Mouse (Mus musculus): ENCODE measurements around the gene Man1c1. TPM values are rescaled to one million over a fixed set of nuclear protein-coding genes. Genes with fewer than 3 reads are reported as not detected.

Man1c1 gene
- total and polyA plus RNA-seq, 3 experiments: 0.04 to 0.44 (median 0.20) TPM

GRCm38 (mm10) chr4:134581365-134581764 is 122.7 kb downstream of the Man1c1 start:
- Histone ChIP-seq H3K9ac (ENCODE audit: insufficient read depth, low read depth) (no peak overlapping the region), H3K36me3 (replicated peaks in 1 of 2; ENCODE audit: control insufficient read depth in 1 of 2, insufficient read depth in 1 of 2, low read length in 1 of 2) (no peaks in the 10 kb centered on the region), H3K4me3 (replicated peaks in 1 of 3; ENCODE audit: low read depth in 2 of 3, low read length in 2 of 3, poor library complexity in 1 of 3) (no peak overlapping the region), H3K27ac (ENCODE audit: insufficient read depth, low read depth) (no peak overlapping the region), H3K27me3 (replicated peaks) (no peaks in the 10 kb centered on the region), H3K4me1 (ENCODE audit: control insufficient read depth in 1 of 2, insufficient read depth in 2 of 2) (peaks cover 10 to 41% of the 10 kb centered on the region in 2 experiments), H3K79me2 (replicated peaks; ENCODE audit: control insufficient read depth, extremely low read depth, insufficient read depth, poor library complexity, severe bottlenecking) (no peaks in the 10 kb centered on the region), H3K9me3 (replicated peaks; ENCODE audit: low read length) (no peaks in the 10 kb centered on the region), H3K4me2 (ENCODE audit: insufficient read depth, low read depth, poor library complexity, severe bottlenecking) (no peak overlapping the region)
- no peak for DNase-seq (ENCODE audit: extremely low read depth)
- dilution Hi-C loops (cut with MboI; ENCODE audit: extremely low pct_ligation_motif_present, extremely low pct_unique_long_range_greater_than_20kb, low sequenced_read_pairs) (no loop called here), in situ Hi-C loops (cut with MboI; ENCODE audit: low pct_ligation_motif_present, low pct_unique_long_range_greater_than_20kb, low sequenced_read_pairs) (loop anchor here (5.0 kb wide), 1 partner anchor 131 kb away; no protein-coding TSS in a partner anchor)
- no peak for TF ChIP-seq NRF1 (IDR thresholded peaks at IDR 0.05; ENCODE audit: low read depth, low read length)
- no peak for TF ChIP-seq PAX5 (IDR thresholded peaks at IDR 0.05; ENCODE audit: low read length)
- TF ChIP-seq GABPA (IDR thresholded peaks at IDR 0.05; ENCODE audit: insufficient replicate concordance, low read depth, low read length): no peak
- no peak for TF ChIP-seq JUN (IDR thresholded peaks at IDR 0.05; ENCODE audit: insufficient read depth, low read depth, low read length)
- no peak for TF ChIP-seq USF1 (IDR thresholded peaks at IDR 0.05; ENCODE audit: low read depth, low read length)
- TF ChIP-seq SIN3A (IDR thresholded peaks at IDR 0.05; ENCODE audit: low read length): no peak
- no peak for TF ChIP-seq CHD1 (IDR thresholded peaks at IDR 0.05; ENCODE audit: low read depth, low read length)
- no peak for TF ChIP-seq ELF1 (IDR thresholded peaks at IDR 0.05; ENCODE audit: low read depth, low read length)
- TF ChIP-seq MEF2A (IDR thresholded peaks at IDR 0.05; ENCODE audit: borderline replicate concordance, low read depth, low read length): no peak
- TF ChIP-seq E2F4 (IDR thresholded peaks at IDR 0.05; ENCODE audit: insufficient replicate concordance, low read depth, low read length): no peak
- no peak for TF ChIP-seq CTCF (conservative IDR thresholded peaks at IDR 0.05 in 1 of 2, IDR thresholded peaks at IDR 0.05 in 1 of 2; ENCODE audit: low read depth in 2 of 2, low read length in 2 of 2)
- no peak for TF ChIP-seq POLR2AphosphoS2 (IDR thresholded peaks at IDR 0.05; ENCODE audit: low read depth, low read length)
- TF ChIP-seq SMC3 (IDR thresholded peaks at IDR 0.05; ENCODE audit: low read depth, low read length): no peak
- no peak for TF ChIP-seq BHLHE40 (IDR thresholded peaks at IDR 0.05; ENCODE audit: low read depth, low read length)

- TF ChIP-seq BHLHE40 (IDR thresholded peaks at IDR 0.05; ENCODE audit: low read depth, low read length) (no peak), SIN3A (IDR thresholded peaks at IDR 0.05; ENCODE audit: low read length) (no peak), KAT2A (IDR thresholded peaks at IDR 0.05; ENCODE audit: insufficient replicate concordance, low read length) (no peak), EP300 (IDR thresholded peaks at IDR 0.05; ENCODE audit: low read length) (no peak), RCOR1 (conservative IDR thresholded peaks at IDR 0.05; ENCODE audit: low read depth, low read length) (no peak), IRF4 (IDR thresholded peaks at IDR 0.05; ENCODE audit: low read depth, low read length) (no peak), MEF2A (IDR thresholded peaks at IDR 0.05; ENCODE audit: borderline replicate concordance, low read depth, low read length) (no peak), MAX (IDR thresholded peaks at IDR 0.05; ENCODE audit: low read length) (no peak), TCF12 (IDR thresholded peaks at IDR 0.05; ENCODE audit: low read depth, low read length) (no peak), TBP (conservative IDR thresholded peaks at IDR 0.05; ENCODE audit: low read depth, low read length) (no peak), RAD21 (IDR thresholded peaks at IDR 0.05; ENCODE audit: low read depth, low read length) (no peak), MYC (IDR thresholded peaks at IDR 0.05; ENCODE audit: low read depth, low read length) (no peak)
- Histone ChIP-seq H3K36me3 (replicated peaks in 1 of 2; ENCODE audit: control insufficient read depth in 1 of 2, insufficient read depth in 1 of 2, low read length in 1 of 2) (no peaks in the 10 kb centered on the region), H3K9ac (ENCODE audit: insufficient read depth, low read depth) (no peak overlapping the region), H3K27ac (ENCODE audit: insufficient read depth, low read depth) (no peak overlapping the region), H3K4me3 (replicated peaks in 1 of 3; ENCODE audit: low read depth in 2 of 3, low read length in 2 of 3, poor library complexity in 1 of 3) (no peak overlapping the region), H3K27me3 (replicated peaks) (no peaks in the 10 kb centered on the region), H3K4me2 (ENCODE audit: insufficient read depth, low read depth, poor library complexity, severe bottlenecking) (no peak overlapping the region), H3K9me3 (replicated peaks; ENCODE audit: low read length) (no peaks in the 10 kb centered on the region), H3K4me1 (ENCODE audit: control insufficient read depth in 1 of 2, insufficient read depth in 2 of 2) (peaks cover 10 to 40% of the 10 kb centered on the region in 2 experiments), H3K79me2 (replicated peaks; ENCODE audit: control insufficient read depth, extremely low read depth, insufficient read depth, poor library complexity, severe bottlenecking) (no peaks in the 10 kb centered on the region)
- dilution Hi-C loops (cut with MboI; ENCODE audit: extremely low pct_ligation_motif_present, extremely low pct_unique_long_range_greater_than_20kb, low sequenced_read_pairs) (no loop called here), in situ Hi-C loops (cut with MboI; ENCODE audit: low pct_ligation_motif_present, low pct_unique_long_range_greater_than_20kb, low sequenced_read_pairs) (loop anchor here (5.0 kb wide), 1 partner anchor 132 kb away; no protein-coding TSS in a partner anchor)
- DNase-seq (ENCODE audit: extremely low read depth): no peak
Observed at GRCm38 (mm10) chr4:134580351-134581148, 123.5 kb downstream of the Man1c1 start.
